Comparison of ENCODE assay signal across 14 mouse cellular contexts in the genomic region with DNA sequence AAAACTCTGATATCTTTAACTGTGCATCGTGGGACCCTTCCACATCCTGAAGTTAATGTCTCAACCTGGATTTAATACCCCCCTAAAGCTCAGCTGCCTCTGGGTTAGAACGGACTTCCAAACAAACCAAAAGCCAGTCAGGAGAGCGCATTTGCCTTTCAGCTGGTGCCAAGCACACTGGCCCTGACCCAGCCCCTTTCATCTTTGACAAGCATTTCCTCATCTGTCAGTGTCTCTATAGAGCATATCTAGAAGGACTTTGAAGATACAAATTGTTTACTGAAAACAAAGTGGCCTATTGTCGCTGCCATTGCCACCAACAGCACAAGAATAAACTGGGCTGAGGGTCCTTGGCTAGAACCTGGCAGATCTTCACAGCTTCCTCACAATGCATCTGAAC.
"Had no signal": no experiment of that assay in that cellular context is flagged by ENCODE, and none has a peak within 500 bp of the region (broad histone marks: within the 10 kb centered on the region; RNA-seq: fewer than 3 reads in every experiment).

No protein-coding gene starts in this region.

- ATAC-seq: liver, postnatal 0 days; midbrain, embryonic 16.5 days had no signal

- DNase-seq: kidney, postnatal 10 days; liver; liver, embryonic 13.5 days; liver, postnatal 0 days; lung, postnatal 10 days; right cerebral cortex, adult 18-20 months; thymus, adult 18-20 months; thymus, postnatal 14 days had no signal

- H3K4me2 ChIP-seq: limb, embryonic 12.5 days; liver, embryonic 13.5 days; midbrain, embryonic 11.5 days had no signal

- H3K9me3 ChIP-seq: limb, embryonic 12.5 days; liver, embryonic 13.5 days; megakaryocyte, embryonic 14.5 days had no signal

- H3K36me3 ChIP-seq: limb, embryonic 12.5 days; liver, embryonic 13.5 days had no signal

- H3K9ac ChIP-seq: limb, embryonic 12.5 days; liver, embryonic 13.5 days; liver, postnatal 0 days had no signal

- H3K4me3 ChIP-seq: layer of hippocampus, adult 2 months; limb, embryonic 12.5 days; liver, embryonic 13.5 days; megakaryocyte, embryonic 14.5 days had no signal

- H3K27ac ChIP-seq: layer of hippocampus, adult 2 months; limb, embryonic 12.5 days; liver, embryonic 13.5 days; macrophage had no signal

- H3K4me1 ChIP-seq: limb, embryonic 12.5 days; liver, embryonic 13.5 days had no signal

- H3K27me3 ChIP-seq: limb, embryonic 12.5 days; liver, embryonic 13.5 days had no signal
